Comparison of ENCODE assay signal across 11 mouse cellular contexts in genomic region chr11:71497863-71498262, GRCm38 (mm10).
DNase-seq lines count a peak whose midpoint lies in the region; ATAC-seq lines count a peak whose summit lies in the region.
"Had no signal": no experiment of that assay in that cellular context is flagged by ENCODE, and none has a peak within 500 bp of the region (broad histone marks: within the 10 kb centered on the region; RNA-seq: fewer than 3 reads in every experiment).

No protein-coding gene starts in this region.

- 35% methylated on average over 5 of the region's 5 CpGs for WGBS in embryonic facial prominence, embryonic 10.5 days
- WGBS in forebrain, embryonic 15.5 days = 11% methylated on average over 5 of the region's 5 CpGs
- 11% methylated on average over 5 of the region's 5 CpGs for WGBS in neural tube, embryonic 12.5 days
- WGBS in heart, embryonic 10.5 days = 80% methylated on average over 5 of the region's 5 CpGs

- H3K4me2 ChIP-seq in forebrain, embryonic 15.5 days (replicated peaks) = no peak overlapping the region
- H3K4me2 ChIP-seq in neural tube, embryonic 12.5 days (replicated peaks) = peak overlapping the region; percentile 22; the same call in 1 of the 2 replicates

- H3K27me3 ChIP-seq in embryonic facial prominence, embryonic 10.5 days (replicated peaks; ENCODE audit: low read depth, poor library complexity, severe bottlenecking) = no peaks in the 10 kb centered on the region
- no peaks in the 10 kb centered on the region for H3K27me3 ChIP-seq in forebrain, embryonic 15.5 days
- H3K27me3 ChIP-seq in neural tube, embryonic 12.5 days (replicated peaks) = no peaks in the 10 kb centered on the region
- no peaks in the 10 kb centered on the region for H3K27me3 ChIP-seq in heart, embryonic 10.5 days (ENCODE audit: insufficient read depth, poor library complexity, severe bottlenecking)

- H3K27ac ChIP-seq in embryonic facial prominence, embryonic 10.5 days (replicated peaks) = no peak overlapping the region; the same call in 1 of the 2 replicates
- peak overlapping the region; percentile 1; the same call in 1 of the 2 replicates for H3K27ac ChIP-seq in forebrain, embryonic 15.5 days (replicated peaks)
- H3K27ac ChIP-seq in neural tube, embryonic 12.5 days = 0 out of 2 replicates have a peak overlapping the region, but pooled peaks have one; percentile 32
- no peak overlapping the region for H3K27ac ChIP-seq in heart, embryonic 10.5 days

- H3K36me3 ChIP-seq in embryonic facial prominence, embryonic 10.5 days (replicated peaks) = no peaks in the 10 kb centered on the region
- no peaks in the 10 kb centered on the region for H3K36me3 ChIP-seq in forebrain, embryonic 15.5 days
- no peaks in the 10 kb centered on the region for H3K36me3 ChIP-seq in neural tube, embryonic 12.5 days
- no peaks in the 10 kb centered on the region for H3K36me3 ChIP-seq in heart, embryonic 10.5 days

- DNase-seq in embryonic facial prominence, embryonic 10.5 days (ENCODE audit: low spot score) = peak; percentile 15
- DNase-seq in mesoderm, embryonic 11.5 days (ENCODE audit: low read depth, low spot score) = peak; percentile 67
- no peak for DNase-seq in heart, embryonic 10.5 days (ENCODE audit: low spot score)
- DNase-seq in ovary, postnatal 36 days (ENCODE audit: low spot score) = no peak
- DNase-seq in T-cell, adult 2 months (ENCODE audit: low spot score) = no peak
- DNase-seq: cerebellum, postnatal 10 days; gastrocnemius, postnatal 25 days; kidney, postnatal 10 days had no signal

- H3K4me1 ChIP-seq in embryonic facial prominence, embryonic 10.5 days = peaks cover 12% of the 10 kb centered on the region
- peaks cover 8% of the 10 kb centered on the region; the same call in 1 of the 2 replicates for H3K4me1 ChIP-seq in forebrain, embryonic 15.5 days
- H3K4me1 ChIP-seq in neural tube, embryonic 12.5 days = peaks cover 22% of the 10 kb centered on the region
- H3K4me1 ChIP-seq in heart, embryonic 10.5 days = no peaks in the 10 kb centered on the region

- H3K4me3 ChIP-seq in embryonic facial prominence, embryonic 10.5 days = no peak overlapping the region
- no peak overlapping the region for H3K4me3 ChIP-seq in forebrain, embryonic 15.5 days
- no peak overlapping the region for H3K4me3 ChIP-seq in neural tube, embryonic 12.5 days
- no peak overlapping the region for H3K4me3 ChIP-seq in heart, embryonic 10.5 days

- 0 out of 2 replicates have a peak, but pooled peaks cover 5% of the 10 kb centered on the region for H3K9me3 ChIP-seq in embryonic facial prominence, embryonic 10.5 days
- H3K9me3 ChIP-seq in forebrain, embryonic 15.5 days = no peaks in the 10 kb centered on the region
- no peaks in the 10 kb centered on the region for H3K9me3 ChIP-seq in neural tube, embryonic 12.5 days
- H3K9me3 ChIP-seq in heart, embryonic 10.5 days = no peaks in the 10 kb centered on the region

- peak; percentile 68; the same call in 1 of the 2 replicates for ATAC-seq in forebrain, embryonic 15.5 days (replicated peaks)
- ATAC-seq in neural tube, embryonic 12.5 days (ENCODE audit: low FRiP score, low read depth) = peak; percentile 92
- no peak for ATAC-seq in erythroid progenitor cell, adult 5-6 weeks (replicated peaks; ENCODE audit: low FRiP score, poor library complexity, severe bottlenecking)

- H3K9ac ChIP-seq in forebrain, embryonic 15.5 days (replicated peaks) = no peak overlapping the region
- no peak overlapping the region for H3K9ac ChIP-seq in neural tube, embryonic 12.5 days

Comparison
In these comparisons a context has a peak if more than half of its experiments do, and no peak if none do; other contexts are left out.
1. DNase-seq: peak in embryonic facial prominence, embryonic 10.5 days (single experiment) and mesoderm, embryonic 11.5 days (single experiment); none in heart, embryonic 10.5 days (single experiment), ovary, postnatal 36 days (single experiment) and T-cell, adult 2 months (single experiment).
2. H3K27ac ChIP-seq: peak in forebrain, embryonic 15.5 days (single experiment) and neural tube, embryonic 12.5 days (single experiment); none in embryonic facial prominence, embryonic 10.5 days (single experiment) and heart, embryonic 10.5 days (single experiment).